Mouse (Mus musculus): ENCODE measurements around the gene B4galt1. TPM values are rescaled to one million over a fixed set of nuclear protein-coding genes. Genes with fewer than 3 reads are reported as not detected.

Gene B4galt1
- 56.5 and 58.0 TPM in 2 replicates for polyA plus RNA-seq (2016; fragmentation: Nextera tagmentation; extraction: Ambion mirVana)

DNA sequence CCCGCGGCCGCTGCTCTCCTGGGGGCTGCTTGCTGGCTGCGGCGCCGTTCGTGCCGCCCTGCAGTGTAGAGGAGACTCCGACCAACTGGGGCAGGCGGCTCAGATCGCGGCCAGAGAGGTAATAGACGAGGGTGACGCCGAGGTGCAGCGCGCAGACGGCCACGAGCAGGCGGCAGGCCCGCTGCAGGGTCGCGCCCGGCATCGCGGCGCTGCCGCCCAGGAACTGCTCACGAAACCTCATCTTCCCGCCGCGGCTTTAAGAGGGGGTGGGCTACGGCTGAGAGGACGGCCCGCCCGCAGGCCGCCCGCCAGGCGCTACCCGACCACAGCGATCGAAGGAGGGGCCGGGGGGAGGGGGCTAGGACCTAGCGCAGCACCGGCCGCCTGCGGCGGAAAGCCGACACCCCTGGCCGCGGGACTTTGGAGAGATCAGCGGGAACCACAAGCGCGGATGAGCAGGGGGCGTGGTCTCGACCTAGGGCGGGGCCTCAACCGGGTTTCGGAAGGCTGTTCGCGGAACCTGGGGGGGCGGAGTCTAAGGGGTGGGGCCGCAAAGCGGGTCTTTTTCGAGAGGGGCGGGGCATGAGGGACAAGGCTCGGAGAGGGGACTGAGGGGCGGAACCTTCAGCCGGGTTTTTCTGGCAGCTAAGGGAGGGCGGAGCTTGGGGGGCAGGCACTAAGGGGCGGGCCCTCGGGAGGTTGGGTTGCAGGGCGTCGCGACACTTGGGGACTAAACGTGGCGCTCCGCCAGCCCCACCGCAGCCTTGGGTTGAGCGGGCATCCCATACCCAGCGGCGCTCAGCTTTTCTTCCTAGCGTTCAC is at the start of gene B4galt1:
Gene B4galt1 (minus strand): TSS at position 441 of the 822 bp plus-strand sequence.
- Histone ChIP-seq H3K9ac (peak within 1 kb of the TSS; percentile 86), H3K27ac (ENCODE audit: poor library complexity, severe bottlenecking) (peak within 1 kb of the TSS; percentile 90), H3K4me1 (replicated peaks) (peaks cover 35% of the 10 kb centered on the region), H3K9me3 (replicated peaks) (no peaks in the 10 kb centered on the region), H3K36me3 (no peaks in the 10 kb centered on the region), H3K4me3 (peak within 1 kb of the TSS; percentile 67), H3K4me2 (peak within 1 kb of the TSS; percentile 83), H3K27me3 (replicated peaks) (no peaks in the 10 kb centered on the region)
- under 1% methylated on average over 70 of the region's 83 CpGs for WGBS
- ATAC-seq (ENCODE audit: insufficient number of reproducible peaks, low FRiP score): peak; percentile 94

DNA sequence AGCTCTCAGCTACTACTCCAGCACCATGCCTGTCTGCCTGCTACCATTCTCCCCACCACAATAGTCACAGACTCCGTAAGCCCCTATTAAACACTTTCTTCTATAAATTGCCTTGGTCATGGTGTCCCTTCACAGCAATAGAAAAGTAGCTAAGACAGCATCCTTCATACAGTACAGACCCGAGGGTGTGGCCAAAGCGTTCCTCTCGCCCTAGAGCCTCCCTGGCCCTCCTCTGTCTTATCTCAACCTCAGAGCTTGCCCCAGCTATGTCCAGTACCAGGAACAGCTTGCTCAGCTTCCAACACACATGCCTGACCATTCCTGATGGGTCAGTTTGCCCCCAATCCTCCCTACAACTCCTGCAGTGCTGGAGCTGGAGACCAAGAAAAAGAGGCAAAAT is 46.8 kb upstream of the B4galt1 start:
- no peak overlapping the region for H3K9ac ChIP-seq
- H3K4me1 ChIP-seq (replicated peaks): peaks cover 6% of the 10 kb centered on the region; the same call in 1 of the 2 replicates
- H3K9me3 ChIP-seq (replicated peaks): 0 out of 2 replicates have a peak, but pooled peaks cover 8% of the 10 kb centered on the region
- H3K36me3 ChIP-seq: no peaks in the 10 kb centered on the region
- no peak overlapping the region for H3K27ac ChIP-seq (ENCODE audit: poor library complexity, severe bottlenecking)
- 71% methylated on average over 4 of the region's 4 CpGs for WGBS
- no peak overlapping the region for H3K4me2 ChIP-seq
- no peaks in the 10 kb centered on the region for H3K27me3 ChIP-seq (replicated peaks)
- H3K4me3 ChIP-seq: no peak overlapping the region
- ATAC-seq (ENCODE audit: insufficient number of reproducible peaks, low FRiP score): no peak

DNA sequence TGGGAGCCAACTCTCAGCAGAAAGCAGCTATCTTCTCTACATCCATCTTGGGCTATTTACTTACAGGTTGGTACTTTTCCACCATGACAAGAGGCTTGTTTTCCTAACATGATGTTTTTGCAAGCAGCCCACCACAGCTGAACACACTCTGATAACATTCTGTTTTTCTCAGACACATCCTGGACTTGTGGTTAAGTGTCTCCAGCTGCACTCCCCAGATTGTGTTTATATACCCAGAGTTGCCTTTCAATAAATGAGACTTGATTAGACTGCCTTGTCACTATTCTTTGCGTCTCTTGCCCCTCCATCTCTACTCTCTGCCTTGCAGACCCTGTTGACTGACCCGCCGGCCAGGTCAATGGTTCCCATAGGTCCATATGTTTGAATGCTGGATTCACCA is 46.3 kb upstream of the B4galt1 start:
- no peaks in the 10 kb centered on the region for H3K27me3 ChIP-seq (replicated peaks)
- ATAC-seq (ENCODE audit: insufficient number of reproducible peaks, low FRiP score): no peak
- H3K9ac ChIP-seq: no peak overlapping the region
- peaks cover 6% of the 10 kb centered on the region; the same call in 1 of the 2 replicates for H3K4me1 ChIP-seq (replicated peaks)
- 76% methylated on average over 3 of the region's 3 CpGs for WGBS
- no peak overlapping the region for H3K27ac ChIP-seq (ENCODE audit: poor library complexity, severe bottlenecking)
- no peaks in the 10 kb centered on the region for H3K36me3 ChIP-seq
- H3K4me2 ChIP-seq: no peak overlapping the region
- 0 out of 2 replicates have a peak, but pooled peaks cover 11% of the 10 kb centered on the region for H3K9me3 ChIP-seq (replicated peaks)
- H3K4me3 ChIP-seq: no peak overlapping the region

DNA sequence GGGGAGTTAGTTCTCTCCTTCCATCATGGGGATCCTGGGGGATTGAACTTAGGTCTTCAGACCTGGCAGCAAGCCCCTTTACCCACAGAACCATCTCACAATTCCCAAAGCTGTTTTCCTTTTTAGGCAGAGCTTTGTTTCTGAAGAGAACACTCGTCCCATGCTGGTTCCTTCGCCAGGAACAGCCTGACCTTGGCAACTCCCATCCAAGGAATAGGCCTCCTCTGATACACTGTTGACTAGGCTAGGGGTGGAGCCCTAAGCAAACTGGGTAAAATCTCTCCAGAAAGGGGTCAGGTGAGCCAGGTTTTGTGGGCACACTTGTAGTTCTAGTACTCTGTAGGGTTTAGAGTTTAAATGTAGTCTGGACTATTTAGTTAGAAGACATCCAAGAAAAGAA is 45.5 kb upstream of the B4galt1 start:
- no peak overlapping the region for H3K27ac ChIP-seq (ENCODE audit: poor library complexity, severe bottlenecking)
- no peaks in the 10 kb centered on the region for H3K27me3 ChIP-seq (replicated peaks)
- H3K9ac ChIP-seq: no peak overlapping the region
- 68% methylated on average over 2 of the region's 2 CpGs for WGBS
- ATAC-seq (ENCODE audit: insufficient number of reproducible peaks, low FRiP score): no peak
- peaks cover 6% of the 10 kb centered on the region; the same call in 1 of the 2 replicates for H3K4me1 ChIP-seq (replicated peaks)
- no peaks in the 10 kb centered on the region for H3K36me3 ChIP-seq
- H3K4me3 ChIP-seq: no peak overlapping the region
- H3K4me2 ChIP-seq: no peak overlapping the region
- H3K9me3 ChIP-seq (replicated peaks): 0 out of 2 replicates have a peak, but pooled peaks cover 11% of the 10 kb centered on the region

DNA sequence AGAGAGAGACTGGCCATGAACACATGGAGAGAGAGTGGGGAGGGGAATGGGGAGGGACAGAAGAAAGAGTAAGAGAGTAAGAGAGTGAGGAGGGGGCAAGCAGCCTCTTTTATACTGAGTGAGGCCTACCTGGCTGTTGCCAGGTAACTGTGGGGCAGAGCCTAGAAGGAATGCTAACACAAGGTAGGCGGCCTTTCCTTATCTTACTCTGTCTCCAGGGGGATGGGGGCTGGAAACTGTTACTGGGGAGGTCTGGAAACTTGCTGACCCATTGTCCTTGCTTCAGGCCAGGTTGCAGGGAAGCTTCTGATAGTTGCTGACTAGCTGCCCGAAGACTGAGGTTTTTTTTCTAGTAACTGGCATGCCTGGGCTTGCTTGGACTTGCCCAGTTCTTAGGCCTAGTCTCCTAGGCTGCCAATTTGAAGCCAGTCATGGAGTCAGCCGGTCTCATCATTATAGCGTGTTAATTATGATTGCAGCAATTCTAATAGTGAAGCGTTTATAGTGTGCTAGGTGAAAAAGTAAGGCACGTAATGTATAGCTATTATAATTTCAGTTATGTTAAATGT is 44.8 kb upstream of the B4galt1 start:
- Histone ChIP-seq H3K27ac (ENCODE audit: poor library complexity, severe bottlenecking) (no peak overlapping the region), H3K36me3 (no peaks in the 10 kb centered on the region), H3K27me3 (replicated peaks) (no peaks in the 10 kb centered on the region), H3K4me2 (no peak overlapping the region), H3K9me3 (replicated peaks) (0 out of 2 replicates have a peak, but pooled peaks cover 11% of the 10 kb centered on the region), H3K4me1 (replicated peaks) (peaks cover 6% of the 10 kb centered on the region; the same call in 1 of the 2 replicates), H3K9ac (no peak overlapping the region), H3K4me3 (no peak overlapping the region)
- WGBS: 67% methylated on average over 6 of the region's 6 CpGs
- ATAC-seq (ENCODE audit: insufficient number of reproducible peaks, low FRiP score): no peak

DNA sequence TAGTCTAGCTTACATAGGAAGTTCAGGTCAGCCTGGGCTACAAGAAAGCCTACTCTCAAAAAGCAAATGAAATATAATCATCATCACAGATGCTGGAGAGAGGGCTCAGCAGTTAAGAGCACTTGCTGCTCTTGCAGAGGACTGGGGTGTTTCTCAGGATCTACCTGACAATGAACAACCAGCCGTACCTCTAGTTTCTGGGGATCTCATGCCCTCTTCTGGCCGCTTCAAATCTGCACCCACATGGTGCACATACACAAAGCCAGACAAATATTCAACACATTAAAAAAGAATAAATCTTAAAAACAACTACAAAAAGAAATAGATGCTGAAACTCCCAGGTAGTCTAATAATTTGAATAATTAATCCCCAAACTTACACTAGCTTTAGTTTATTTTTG is 41.8 kb upstream of the B4galt1 start:
- H3K4me1 ChIP-seq (replicated peaks): peaks cover 6% of the 10 kb centered on the region; the same call in 1 of the 2 replicates
- H3K27ac ChIP-seq (ENCODE audit: poor library complexity, severe bottlenecking): no peak overlapping the region
- WGBS: 84% methylated on average over 2 of the region's 2 CpGs
- no peak overlapping the region for H3K4me3 ChIP-seq
- no peaks in the 10 kb centered on the region for H3K27me3 ChIP-seq (replicated peaks)
- no peak overlapping the region for H3K9ac ChIP-seq
- H3K4me2 ChIP-seq: no peak overlapping the region
- ATAC-seq (ENCODE audit: insufficient number of reproducible peaks, low FRiP score): no peak
- 0 out of 2 replicates have a peak, but pooled peaks cover 9% of the 10 kb centered on the region for H3K9me3 ChIP-seq (replicated peaks)
- H3K36me3 ChIP-seq: no peaks in the 10 kb centered on the region

DNA sequence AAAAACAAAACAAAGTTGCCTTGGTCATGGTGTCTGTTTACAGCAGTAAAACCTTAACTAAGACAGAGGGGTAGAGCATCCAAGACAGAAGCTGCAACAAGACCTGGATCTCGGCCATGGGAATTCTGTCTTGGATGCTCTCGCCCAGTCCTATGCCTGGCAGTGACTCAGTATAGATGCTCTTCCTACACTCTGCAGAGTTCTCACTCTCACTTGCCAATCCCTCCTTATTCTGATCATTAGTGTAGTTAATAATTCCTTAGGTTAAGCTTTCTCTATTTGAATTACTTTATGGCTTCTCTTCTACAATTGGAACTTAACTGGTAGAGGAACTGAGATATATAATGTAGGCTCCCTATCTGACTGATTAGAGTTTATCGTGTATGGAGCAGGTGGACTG is 41.3 kb upstream of the B4galt1 start:
- Histone ChIP-seq H3K9me3 (replicated peaks) (0 out of 2 replicates have a peak, but pooled peaks cover 4% of the 10 kb centered on the region), H3K4me3 (no peak overlapping the region), H3K36me3 (no peaks in the 10 kb centered on the region), H3K4me1 (replicated peaks) (peaks cover 6% of the 10 kb centered on the region; the same call in 1 of the 2 replicates), H3K27me3 (replicated peaks) (no peaks in the 10 kb centered on the region), H3K9ac (no peak overlapping the region), H3K27ac (ENCODE audit: poor library complexity, severe bottlenecking) (no peak overlapping the region), H3K4me2 (no peak overlapping the region)
- WGBS: 89% methylated on average over 3 of the region's 3 CpGs
- ATAC-seq (ENCODE audit: insufficient number of reproducible peaks, low FRiP score): no peak

DNA sequence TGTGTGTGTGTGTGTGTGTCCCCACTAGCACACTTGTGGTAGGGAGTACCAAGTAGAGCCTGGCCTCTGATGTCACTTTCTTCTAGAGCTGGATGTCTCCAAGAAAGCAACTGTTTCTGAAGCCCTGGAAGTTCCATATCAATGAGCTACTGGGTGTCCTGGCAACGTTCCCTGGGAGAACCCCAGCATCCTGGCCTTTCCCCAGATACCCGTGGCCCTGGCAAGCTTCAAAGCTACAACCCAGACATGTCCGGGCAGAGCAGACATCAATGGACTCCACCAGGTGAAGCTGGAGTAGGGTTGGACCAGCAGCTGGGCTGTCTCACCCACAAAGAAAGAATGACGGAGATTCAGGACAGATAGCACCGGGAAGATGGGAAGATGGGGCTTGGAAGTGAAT is 37.4 kb upstream of the B4galt1 start:
- Histone ChIP-seq H3K4me2 (no peak overlapping the region), H3K9me3 (replicated peaks) (0 out of 2 replicates have a peak, but pooled peaks cover 4% of the 10 kb centered on the region), H3K36me3 (no peaks in the 10 kb centered on the region), H3K27me3 (replicated peaks) (no peaks in the 10 kb centered on the region), H3K4me1 (replicated peaks) (peaks cover 11% of the 10 kb centered on the region; the same call in 1 of the 2 replicates), H3K4me3 (no peak overlapping the region), H3K27ac (ENCODE audit: poor library complexity, severe bottlenecking) (no peak overlapping the region), H3K9ac (no peak overlapping the region)
- WGBS: 69% methylated on average over 5 of the region's 5 CpGs
- no peak for ATAC-seq (ENCODE audit: insufficient number of reproducible peaks, low FRiP score)

DNA sequence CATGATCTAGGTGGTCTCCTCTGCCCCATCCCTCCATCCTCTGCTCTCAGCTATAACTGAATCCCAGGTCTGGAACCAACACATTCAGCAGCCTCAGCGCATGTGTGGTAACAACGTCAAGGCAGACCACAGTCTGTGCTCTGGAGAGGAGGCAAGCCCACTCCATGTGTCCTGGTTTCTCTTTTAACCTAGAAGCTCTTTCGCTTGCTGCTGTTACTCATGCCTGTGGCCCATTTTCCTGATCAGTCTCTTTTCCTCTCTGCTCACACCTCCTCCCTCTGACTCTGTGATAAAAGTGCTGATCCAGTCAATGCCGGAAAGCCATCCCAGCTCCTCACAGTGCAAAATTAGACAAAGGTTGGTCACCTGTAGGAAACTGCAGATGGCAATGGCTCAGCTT is 36.2 kb upstream of the B4galt1 start:
- 80% methylated on average over 4 of the region's 4 CpGs for WGBS
- Histone ChIP-seq H3K27ac (ENCODE audit: poor library complexity, severe bottlenecking) (no peak overlapping the region), H3K4me3 (no peak overlapping the region), H3K9ac (no peak overlapping the region), H3K27me3 (replicated peaks) (no peaks in the 10 kb centered on the region), H3K36me3 (no peaks in the 10 kb centered on the region), H3K4me2 (no peak overlapping the region), H3K4me1 (replicated peaks) (peaks cover 11% of the 10 kb centered on the region), H3K9me3 (replicated peaks) (no peaks in the 10 kb centered on the region)
- no peak for ATAC-seq (ENCODE audit: insufficient number of reproducible peaks, low FRiP score)

DNA sequence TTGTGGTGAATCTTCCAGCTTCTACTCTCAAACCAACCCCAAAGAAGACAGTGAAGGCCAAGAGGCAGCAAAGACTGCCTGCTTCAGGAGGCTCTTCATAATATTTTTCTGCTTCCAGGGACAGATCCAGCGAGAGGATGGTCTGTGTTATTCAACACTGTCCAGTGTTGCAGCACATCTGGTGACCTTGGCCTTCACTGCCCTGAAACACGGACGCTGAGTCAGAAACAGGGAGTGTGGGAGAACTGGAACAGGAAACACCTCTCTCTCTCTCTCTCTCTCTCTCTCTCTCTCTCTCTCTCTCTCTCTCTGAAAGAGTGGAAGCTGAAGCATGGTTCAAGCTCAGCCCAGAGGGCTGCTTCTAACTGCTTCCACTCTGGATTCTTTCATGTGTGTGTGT is 35.4 kb upstream of the B4galt1 start:
- H3K4me1 ChIP-seq (replicated peaks): peaks cover 11% of the 10 kb centered on the region
- no peaks in the 10 kb centered on the region for H3K9me3 ChIP-seq (replicated peaks)
- ATAC-seq (ENCODE audit: insufficient number of reproducible peaks, low FRiP score): no peak
- 25% methylated on average over 3 of the region's 3 CpGs for WGBS
- no peak overlapping the region for H3K4me2 ChIP-seq
- H3K4me3 ChIP-seq: no peak overlapping the region
- no peaks in the 10 kb centered on the region for H3K27me3 ChIP-seq (replicated peaks)
- H3K36me3 ChIP-seq: no peaks in the 10 kb centered on the region
- no peak overlapping the region for H3K9ac ChIP-seq
- H3K27ac ChIP-seq (ENCODE audit: poor library complexity, severe bottlenecking): no peak overlapping the region

DNA sequence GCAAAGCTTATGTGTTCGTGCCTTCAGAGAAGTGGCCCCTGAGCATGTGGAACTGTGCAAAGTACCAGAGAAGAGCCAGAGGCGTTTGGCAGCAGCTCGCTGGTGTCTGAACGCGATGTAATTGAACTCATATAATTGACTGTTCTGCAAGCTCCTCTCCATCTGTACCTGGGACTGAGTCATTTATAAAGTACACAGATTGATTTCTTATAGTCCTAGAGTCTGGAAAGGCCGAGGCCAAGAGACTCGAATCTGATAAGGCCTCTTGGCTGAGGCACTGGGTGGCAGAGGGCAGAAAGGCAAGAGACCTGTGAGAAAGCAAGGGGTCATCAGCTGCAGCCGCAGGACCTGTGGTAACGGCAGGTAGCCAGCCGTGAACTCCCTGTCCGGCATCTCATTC is 35.0 kb upstream of the B4galt1 start:
- H3K27ac ChIP-seq (ENCODE audit: poor library complexity, severe bottlenecking): no peak overlapping the region
- H3K27me3 ChIP-seq (replicated peaks): no peaks in the 10 kb centered on the region
- H3K9me3 ChIP-seq (replicated peaks): no peaks in the 10 kb centered on the region
- no peaks in the 10 kb centered on the region for H3K36me3 ChIP-seq
- H3K9ac ChIP-seq: no peak overlapping the region
- H3K4me2 ChIP-seq: no peak overlapping the region
- no peak overlapping the region for H3K4me3 ChIP-seq
- 79% methylated on average over 11 of the region's 11 CpGs for WGBS
- peaks cover 11% of the 10 kb centered on the region for H3K4me1 ChIP-seq (replicated peaks)
- ATAC-seq (ENCODE audit: insufficient number of reproducible peaks, low FRiP score): no peak
